Mouse (Mus musculus): ENCODE results near the gene Rpsa. TPM values are rescaled to one million over a fixed set of nuclear protein-coding genes. Genes with fewer than 3 reads are reported as not detected.

Gene Rpsa
- total and polyA plus RNA-seq, 3 experiments, result 726 to 4,532 (median 1,827) TPM

DNA sequence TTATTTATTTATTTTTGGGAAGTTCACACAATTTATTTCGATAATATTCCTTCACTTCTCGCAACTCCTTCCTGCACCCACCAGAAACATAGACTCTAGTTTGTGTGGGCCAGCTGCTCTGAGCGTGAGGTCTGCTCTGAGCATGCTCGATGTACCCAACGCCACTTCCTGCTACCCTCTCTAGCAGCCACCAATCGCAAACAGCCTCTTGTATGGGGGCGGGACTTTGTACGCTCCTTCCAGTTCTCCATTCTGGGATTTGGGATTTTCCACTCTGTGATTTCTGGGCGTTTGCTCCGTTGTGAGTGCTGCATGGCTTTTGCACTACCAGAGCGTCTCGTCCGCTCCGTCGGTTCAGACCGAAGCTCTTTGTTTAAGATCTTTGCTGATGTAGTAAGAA is 36.4 kb downstream of the Rpsa start:
- TF ChIP-seq TAL1 (IDR thresholded peaks at IDR 0.05; ENCODE audit: low read length) (no peak), TBP (IDR thresholded peaks at IDR 0.05; ENCODE audit: low read depth, low read length) (no peak), MEF2A (IDR thresholded peaks at IDR 0.05; ENCODE audit: extremely low read depth, insufficient replicate concordance, low read depth, low read length, poor library complexity, severe bottlenecking) (no peak), ELF1 (IDR thresholded peaks at IDR 0.05; ENCODE audit: low read depth, low read length) (no peak), ETS1 (IDR thresholded peaks at IDR 0.05; ENCODE audit: low read depth, low read length) (no peak), HCFC1 (IDR thresholded peaks at IDR 0.05; ENCODE audit: low read depth, low read length) (no peak), E2F4 (IDR thresholded peaks at IDR 0.05; ENCODE audit: borderline replicate concordance, low read depth, low read length) (no peak), JUND (IDR thresholded peaks at IDR 0.05; ENCODE audit: low read depth, low read length) (no peak), KAT2A (conservative IDR thresholded peaks at IDR 0.05; ENCODE audit: low read depth, low read length) (no peak), CHD1 (IDR thresholded peaks at IDR 0.05; ENCODE audit: low read depth, low read length) (no peak), ZNF384 (IDR thresholded peaks at IDR 0.05; ENCODE audit: low read depth, low read length) (no peak)
- no peaks in the 10 kb centered on the region for H3K36me3 ChIP-seq (ENCODE audit: control insufficient read depth in 1 of 2, insufficient read depth in 2 of 2, low read length in 2 of 2)
- H3K27me3 ChIP-seq (ENCODE audit: control insufficient read depth in 1 of 2, insufficient read depth in 2 of 2, low read length in 2 of 2), result peaks cover 4 to 6% of the 10 kb centered on the region in 2 experiments
- H3K27ac ChIP-seq (ENCODE audit: control insufficient read depth, low read depth, low read length), result no peak overlapping the region
- H3K9me3 ChIP-seq (replicated peaks; ENCODE audit: insufficient read depth, low read length), result no peaks in the 10 kb centered on the region
- H3K79me2 ChIP-seq (ENCODE audit: control insufficient read depth, insufficient read depth, low read length, poor library complexity), result no peaks in the 10 kb centered on the region
- no peak overlapping the region for H3K9ac ChIP-seq (ENCODE audit: control insufficient read depth, low read depth, low read length, poor library complexity, severe bottlenecking)
- no peak for DNase-seq (ENCODE audit: low read depth, low spot score)
- H3K4me1 ChIP-seq (ENCODE audit: control insufficient read depth in 1 of 2, insufficient read depth in 2 of 2, low read length in 2 of 2), result no peaks in the 10 kb centered on the region
- H3K4me3 ChIP-seq (ENCODE audit: control insufficient read depth in 1 of 2, insufficient read depth in 1 of 2, low read depth in 2 of 2, low read length in 2 of 2), result no peak overlapping the region

DNA sequence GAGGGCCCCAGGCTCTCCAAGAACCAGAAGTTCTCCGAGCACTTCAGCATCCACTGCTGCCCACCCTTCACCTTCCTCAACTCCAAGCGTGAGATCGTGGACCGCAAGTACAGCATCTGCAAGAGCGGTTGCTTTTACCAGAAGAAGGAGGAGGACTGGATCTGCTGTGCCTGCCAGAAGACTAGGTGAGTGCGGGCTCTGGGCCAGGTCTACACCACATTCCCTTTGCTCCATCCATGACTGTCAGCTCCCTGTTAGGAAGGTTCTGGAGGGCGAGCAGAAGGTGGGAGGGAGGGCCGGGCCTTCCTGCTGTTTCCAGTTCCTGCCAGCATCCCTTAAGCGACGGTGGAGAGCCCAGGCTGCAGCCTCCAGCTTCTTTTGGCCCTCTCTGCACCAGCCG is 40.3 kb downstream of the Rpsa start:
- no peaks in the 10 kb centered on the region for H3K9me3 ChIP-seq (replicated peaks; ENCODE audit: insufficient read depth, low read length)
- no peak overlapping the region for H3K27ac ChIP-seq (ENCODE audit: control insufficient read depth, low read depth, low read length)
- H3K79me2 ChIP-seq (ENCODE audit: control insufficient read depth, insufficient read depth, low read length, poor library complexity), result no peaks in the 10 kb centered on the region
- no peak overlapping the region for H3K4me3 ChIP-seq (ENCODE audit: control insufficient read depth in 1 of 2, insufficient read depth in 1 of 2, low read depth in 2 of 2, low read length in 2 of 2)
- H3K9ac ChIP-seq (ENCODE audit: control insufficient read depth, low read depth, low read length, poor library complexity, severe bottlenecking), result no peak overlapping the region
- peaks cover 4 to 6% of the 10 kb centered on the region in 2 experiments for H3K27me3 ChIP-seq (ENCODE audit: control insufficient read depth in 1 of 2, insufficient read depth in 2 of 2, low read length in 2 of 2)
- TF ChIP-seq MYB (IDR thresholded peaks at IDR 0.05; ENCODE audit: low read depth, low read length) (no peak), MEF2A (IDR thresholded peaks at IDR 0.05; ENCODE audit: extremely low read depth, insufficient replicate concordance, low read depth, low read length, poor library complexity, severe bottlenecking) (no peak), E2F4 (IDR thresholded peaks at IDR 0.05; ENCODE audit: borderline replicate concordance, low read depth, low read length) (no peak), ZC3H11A (IDR thresholded peaks at IDR 0.05; ENCODE audit: low read depth, low read length) (no peak), EP300 (IDR thresholded peaks at IDR 0.05; ENCODE audit: low read depth in 1 of 2, low read length in 2 of 2) (no peak), ZNF384 (IDR thresholded peaks at IDR 0.05; ENCODE audit: low read depth, low read length) (no peak), GATA1 (IDR thresholded peaks at IDR 0.05; ENCODE audit: low read depth, low read length) (no peak)
- no peak for DNase-seq (ENCODE audit: low read depth, low spot score)
- no peaks in the 10 kb centered on the region for H3K4me1 ChIP-seq (ENCODE audit: control insufficient read depth in 1 of 2, insufficient read depth in 2 of 2, low read length in 2 of 2)
- H3K36me3 ChIP-seq (ENCODE audit: control insufficient read depth in 1 of 2, insufficient read depth in 2 of 2, low read length in 2 of 2), result no peaks in the 10 kb centered on the region
